Mouse (Mus musculus) layer of hippocampus, postnatal 25 days (tissue): ENCODE measurements around the gene Zfp991. TPM values are rescaled to one million over a fixed set of nuclear protein-coding genes. Genes with fewer than 3 reads are reported as not detected.

ENCODE experiments used
- total RNA-seq, 2 experiments: library from RNA; stranded (reverse); gene quantifications; 2 replicates each; pipeline ENCODE4 v1.2.3; 2021

Gene Zfp991
- total RNA-seq, 2 experiments from 2014 or later: 7.0 to 7.5 TPM

Other genes with a start within 250 kb of the Zfp991 start
- not detected for gene Gm21411, start 222.4 kb upstream of the Zfp991 start, total RNA-seq
- not detected for gene Zfp989, start 160.1 kb upstream of the Zfp991 start, total RNA-seq
- under 1 TPM; 0.17 to 0.19 TPM for gene Rex2, start 110.2 kb upstream of the Zfp991 start, total RNA-seq
- gene Zfp988, start 173.6 kb downstream of the Zfp991 start, total RNA-seq: under 1 TPM in 1 of 2 experiments, not detected in 1; 0.21 TPM
- not detected for gene Zfp978, start 229.3 kb downstream of the Zfp991 start, total RNA-seq